Mouse (Mus musculus): Measurements from ENCODE around the gene Cacng4.

Gene Cacng4

DNA sequence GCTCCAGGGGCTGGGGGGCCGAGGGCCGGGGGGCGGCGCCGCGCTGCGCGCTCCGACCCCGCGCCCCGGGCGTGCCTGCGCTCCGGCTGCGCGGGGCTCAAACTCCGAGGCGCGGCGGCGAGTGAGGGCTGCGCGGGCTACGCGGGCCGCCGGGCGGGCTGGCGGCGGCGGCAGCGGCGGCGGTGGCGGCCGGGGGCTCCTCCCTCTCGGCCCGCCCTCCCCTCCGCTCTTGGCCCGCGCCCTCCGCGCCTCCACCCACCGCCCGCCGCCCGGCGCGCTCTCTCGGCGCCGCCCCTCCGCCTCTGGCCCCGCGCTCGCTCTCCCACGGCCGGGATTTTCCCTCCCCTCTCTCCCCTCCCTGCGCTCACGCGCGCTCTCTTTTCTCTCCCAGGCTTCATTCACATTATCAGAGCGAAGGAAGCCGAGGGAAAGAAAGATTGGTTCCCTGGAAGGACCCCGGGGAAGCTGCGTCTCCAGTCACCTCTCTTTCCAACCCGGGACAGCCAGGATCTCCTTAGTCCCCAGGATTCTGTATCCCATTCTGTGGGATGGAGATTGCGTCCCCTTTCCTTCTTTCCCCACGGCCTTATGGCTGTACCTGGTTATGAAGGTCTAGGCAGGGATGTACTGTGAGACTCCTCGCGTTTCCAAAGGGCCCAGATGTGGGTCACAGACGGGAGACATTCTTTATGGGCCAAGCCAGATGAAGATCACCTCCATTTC, at the start of gene Cacng4:
TSS of gene Cacng4 (minus strand) at position 11 of the 723 bp plus-strand sequence.
- no peak for DNase-seq (ENCODE audit: low read depth)

DNA sequence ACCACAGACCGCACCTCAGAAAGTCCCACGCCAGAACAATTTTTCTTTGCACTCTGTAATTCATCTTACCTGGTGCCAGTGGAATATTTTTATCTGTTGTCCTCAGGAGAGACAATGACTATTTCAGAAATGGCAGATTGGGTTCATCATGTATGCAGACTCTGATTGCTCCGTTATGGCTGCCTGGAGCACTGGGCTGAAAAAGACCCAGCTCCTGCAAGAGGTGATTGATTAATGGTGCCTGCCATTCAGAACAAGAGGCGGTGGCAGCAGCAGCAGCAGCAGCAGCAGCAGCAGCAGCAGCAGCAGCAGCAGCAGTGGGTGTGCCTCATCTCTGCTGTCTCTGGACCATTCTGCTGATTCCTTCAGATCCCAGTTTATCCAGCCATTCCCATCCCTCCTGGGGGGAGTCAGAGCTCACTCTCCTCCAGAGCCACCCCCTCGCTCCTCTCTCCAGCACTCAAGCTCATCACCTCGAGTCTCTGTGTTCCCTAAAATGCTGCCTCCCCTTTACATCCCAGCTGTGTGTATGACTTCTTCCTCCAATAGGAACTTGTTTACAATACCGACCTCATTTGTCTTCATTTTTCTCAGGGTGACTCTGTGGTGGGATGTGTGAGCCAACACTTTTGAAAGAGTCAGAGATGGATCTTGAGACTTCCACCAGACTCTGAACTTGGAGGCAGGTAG, 39.1 kb upstream of the Cacng4 start:
- DNase-seq (ENCODE audit: low read depth): no peak

DNA sequence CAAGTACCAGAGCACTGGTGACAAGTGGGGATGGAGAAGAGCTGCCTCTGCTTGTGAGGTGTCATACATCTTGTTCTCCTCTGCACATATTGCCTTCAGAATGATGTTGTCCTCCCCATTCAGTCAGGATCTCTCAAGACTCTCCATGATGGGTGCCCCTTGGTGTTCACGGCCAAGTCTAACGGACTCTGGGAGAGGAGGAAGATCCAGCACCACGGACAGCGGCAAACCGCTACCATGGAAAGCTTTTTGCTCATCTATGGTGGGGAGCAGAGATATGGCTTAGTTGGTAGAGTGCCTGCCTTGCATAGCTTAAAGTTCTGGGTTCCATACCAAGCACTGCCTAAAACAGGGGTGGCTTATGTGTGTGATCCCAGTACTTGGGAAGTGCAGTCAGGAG, 22.8 kb upstream of the Cacng4 start:
- DNase-seq (ENCODE audit: low read depth): no peak

DNA sequence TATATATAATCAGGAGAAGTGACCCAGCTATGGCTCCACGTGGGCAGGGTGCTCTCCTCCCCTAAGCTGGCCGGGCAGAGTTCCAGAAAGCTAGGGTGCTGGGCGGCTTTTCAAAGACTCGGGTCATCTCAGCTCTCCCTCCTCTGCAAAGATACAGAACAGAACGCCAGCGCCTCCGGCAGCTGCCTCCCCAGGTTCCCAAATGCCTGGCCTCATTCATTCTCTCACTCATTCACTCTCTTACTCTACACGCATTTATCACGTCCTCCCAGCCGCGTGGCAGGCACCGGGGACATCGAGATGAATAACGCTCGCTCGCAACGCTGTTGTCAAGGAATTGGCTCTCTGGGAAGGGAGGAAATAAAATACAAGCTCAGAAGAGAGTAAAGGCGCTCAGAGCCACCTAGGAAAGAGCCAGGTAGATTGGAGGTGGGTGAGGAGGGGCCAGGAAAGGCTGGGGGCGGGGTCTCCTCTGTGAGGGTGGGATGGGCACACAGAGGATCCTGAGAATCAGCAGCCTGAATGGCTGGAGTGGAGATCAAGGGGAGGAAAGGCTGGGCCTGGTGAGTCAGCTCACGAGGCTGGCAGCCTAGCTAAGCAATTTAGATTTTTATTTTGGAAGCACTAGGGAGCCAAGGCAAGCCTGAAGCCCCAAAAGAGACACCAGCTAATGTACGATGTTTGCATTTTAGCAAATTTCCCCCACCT, 18.7 kb upstream of the Cacng4 start:
- DNase-seq (ENCODE audit: low read depth): no peak

DNA sequence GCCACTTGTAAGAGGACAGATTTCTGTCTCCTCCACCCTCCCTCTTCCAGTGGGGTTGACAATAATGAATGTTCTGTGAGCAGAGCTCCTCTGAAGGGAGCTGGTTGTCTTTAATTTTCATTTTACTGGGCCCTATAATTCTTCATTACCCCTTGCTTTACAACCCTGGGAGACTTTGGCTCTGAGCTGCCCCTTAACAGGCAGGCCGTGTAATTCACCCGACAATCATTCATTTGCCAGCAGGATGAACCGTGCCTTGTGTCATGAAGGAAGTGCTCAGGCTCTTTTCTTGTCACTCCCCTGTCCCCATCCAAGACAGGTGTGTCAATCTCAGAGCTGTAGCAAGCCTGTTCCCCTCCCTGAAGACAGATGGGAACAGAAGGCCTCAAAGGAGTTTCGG, 18.1 kb upstream of the Cacng4 start:
- no peak for DNase-seq (ENCODE audit: low read depth)

DNA sequence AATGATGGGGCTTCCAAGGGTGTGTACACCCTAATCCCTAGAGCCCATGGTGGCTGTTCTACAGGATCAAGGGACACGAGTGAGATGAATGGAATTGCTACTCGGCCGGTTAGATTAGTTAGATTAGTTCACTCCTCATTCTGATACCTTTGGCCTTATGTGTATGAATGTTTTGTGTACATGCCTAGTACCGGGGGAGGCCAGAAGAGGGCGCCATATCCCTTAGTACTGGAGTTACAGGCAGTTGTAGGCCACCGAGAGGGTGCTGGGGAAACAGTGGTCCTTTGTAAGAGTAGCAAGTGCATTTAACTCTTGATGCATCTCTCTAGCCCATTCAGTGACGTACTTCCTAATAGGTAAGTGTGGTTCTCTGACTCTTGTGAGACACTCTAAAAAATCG, 14.2 kb upstream of the Cacng4 start:
- DNase-seq (ENCODE audit: low read depth): peak; percentile 37

DNA sequence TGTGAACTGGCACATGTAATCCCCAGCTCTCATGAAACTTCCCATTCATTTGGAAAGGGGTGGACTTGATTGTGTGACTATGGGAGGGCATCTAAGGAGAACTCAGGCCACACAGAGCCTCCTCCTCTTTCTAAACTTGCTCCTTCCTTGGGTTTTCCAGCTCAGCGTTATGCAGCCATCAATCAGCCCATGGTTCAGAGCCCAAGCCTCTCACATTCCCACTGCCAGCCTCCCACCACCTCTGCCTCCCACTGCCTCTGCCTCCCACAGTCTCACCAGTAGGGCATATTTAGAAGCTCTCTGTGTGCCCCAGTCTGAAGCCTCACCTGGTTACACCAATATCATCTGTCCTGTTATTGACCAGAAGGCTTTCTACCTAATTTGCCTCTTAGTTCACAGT, 11.7 kb upstream of the Cacng4 start:
- DNase-seq (ENCODE audit: low read depth): no peak

DNA sequence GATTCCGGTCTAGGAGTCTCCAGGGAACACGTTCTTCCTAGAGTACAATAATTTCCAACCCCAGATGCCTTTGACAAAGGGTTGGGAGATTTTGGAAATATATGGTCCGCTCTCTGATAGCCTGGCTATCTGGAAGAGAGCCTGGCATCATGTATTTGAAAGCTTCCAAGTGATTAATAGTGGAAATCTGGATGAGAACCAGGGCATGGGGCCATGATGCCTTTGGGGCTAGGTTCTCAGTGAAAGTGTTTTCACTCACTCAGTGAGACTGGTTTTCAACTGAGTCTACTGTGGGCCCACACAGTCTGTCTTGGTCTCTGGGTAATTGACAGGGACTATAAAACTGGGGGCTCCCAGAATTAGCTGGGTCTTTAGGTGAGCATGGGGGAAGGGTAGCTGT, 7.6 kb upstream of the Cacng4 start:
- no peak for DNase-seq (ENCODE audit: low read depth)

DNA sequence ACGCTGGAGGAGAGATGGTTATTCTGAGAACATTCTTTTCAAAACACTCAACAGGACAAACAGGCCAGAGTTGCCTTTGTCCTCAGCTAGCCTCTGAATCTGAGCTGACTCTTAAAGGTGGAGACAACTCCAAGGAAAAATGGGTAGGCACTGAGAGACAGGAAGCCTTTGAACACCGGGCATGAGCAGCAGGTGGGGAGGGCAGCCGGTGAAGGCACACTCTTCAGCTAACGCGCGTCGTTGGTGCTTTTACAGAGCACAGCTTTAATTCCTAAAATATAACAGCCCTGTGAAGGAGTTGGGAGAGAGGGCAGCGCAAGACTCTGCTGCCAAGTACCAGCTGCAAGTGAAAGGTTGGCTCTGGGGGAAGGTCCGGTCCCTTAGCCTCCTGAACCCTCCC, 5.0 kb upstream of the Cacng4 start:
- DNase-seq (ENCODE audit: low read depth): no peak

DNA sequence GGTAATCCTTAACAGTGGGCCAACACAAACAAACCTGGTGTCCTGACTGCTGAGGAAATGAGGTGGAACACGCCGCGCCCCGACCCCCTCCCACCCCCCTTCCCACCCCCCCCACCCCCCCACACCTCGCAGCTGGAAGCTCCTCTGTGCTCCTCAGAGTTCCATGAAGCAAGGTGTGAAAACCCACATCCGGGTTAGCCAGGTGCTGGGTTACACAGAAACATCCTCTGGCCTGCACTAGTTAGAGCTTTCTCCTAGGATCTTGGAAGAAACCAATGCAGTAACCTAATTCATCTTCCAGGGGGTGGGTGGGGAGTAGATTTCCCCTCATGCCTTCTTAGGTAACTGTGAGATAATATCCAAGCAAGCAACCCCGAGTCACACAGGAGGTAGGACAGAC, 2.0 kb upstream of the Cacng4 start:
- DNase-seq (ENCODE audit: low read depth): no peak

DNA sequence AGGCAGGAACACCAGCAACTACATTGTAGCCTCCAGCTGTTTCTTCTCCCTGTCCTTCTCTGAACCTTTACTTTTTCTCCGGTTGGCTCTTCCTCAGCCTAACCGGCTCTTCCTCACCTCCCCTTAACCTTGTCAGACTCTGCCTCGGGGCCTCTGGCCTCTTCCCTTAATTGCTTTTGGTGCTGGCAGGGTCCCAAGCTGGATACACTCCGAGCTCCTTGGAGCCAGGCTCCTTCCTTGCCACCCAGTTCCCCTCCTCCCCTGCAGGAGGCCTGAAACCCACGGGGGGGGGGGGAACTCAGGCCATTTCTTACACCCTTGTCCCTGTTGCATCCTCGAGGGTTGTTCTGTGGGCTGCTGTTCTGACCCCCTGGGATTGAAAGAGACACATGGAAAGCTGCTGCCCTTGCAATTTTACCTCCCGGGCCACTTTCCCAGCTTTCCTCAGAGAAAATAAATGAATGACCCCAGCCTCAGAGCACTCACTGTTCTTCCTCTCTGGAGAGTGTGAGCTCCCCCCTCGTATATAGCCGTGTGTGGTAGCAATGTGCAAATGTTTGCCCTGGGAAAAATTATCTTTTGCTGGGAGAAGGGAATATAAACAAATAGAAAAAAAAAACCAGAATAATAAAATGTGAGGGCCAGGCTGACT, 1.2 kb upstream of the Cacng4 start:
- no peak for DNase-seq (ENCODE audit: low read depth)

DNA sequence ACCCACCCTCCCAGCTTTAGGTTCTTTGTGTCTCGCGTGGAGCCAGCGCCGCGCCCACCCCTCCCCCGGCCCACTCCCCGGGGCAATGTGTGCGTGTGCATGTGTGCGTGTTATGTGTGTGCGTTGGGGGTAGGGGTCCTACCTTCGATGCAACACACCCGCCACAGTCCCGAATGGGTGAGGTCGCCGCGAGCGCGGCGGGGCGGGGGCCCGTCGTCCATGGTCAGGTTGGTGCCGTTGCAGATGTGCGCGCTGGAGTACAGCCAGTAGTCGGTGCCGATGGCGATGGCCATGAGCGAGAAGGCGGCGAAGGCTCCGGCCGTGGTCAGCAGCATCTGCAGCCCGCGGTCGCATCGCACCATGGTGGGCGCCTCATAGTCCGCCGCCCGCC, 259 bp downstream of the Cacng4 start:
- no peak for DNase-seq (ENCODE audit: low read depth)

DNA sequence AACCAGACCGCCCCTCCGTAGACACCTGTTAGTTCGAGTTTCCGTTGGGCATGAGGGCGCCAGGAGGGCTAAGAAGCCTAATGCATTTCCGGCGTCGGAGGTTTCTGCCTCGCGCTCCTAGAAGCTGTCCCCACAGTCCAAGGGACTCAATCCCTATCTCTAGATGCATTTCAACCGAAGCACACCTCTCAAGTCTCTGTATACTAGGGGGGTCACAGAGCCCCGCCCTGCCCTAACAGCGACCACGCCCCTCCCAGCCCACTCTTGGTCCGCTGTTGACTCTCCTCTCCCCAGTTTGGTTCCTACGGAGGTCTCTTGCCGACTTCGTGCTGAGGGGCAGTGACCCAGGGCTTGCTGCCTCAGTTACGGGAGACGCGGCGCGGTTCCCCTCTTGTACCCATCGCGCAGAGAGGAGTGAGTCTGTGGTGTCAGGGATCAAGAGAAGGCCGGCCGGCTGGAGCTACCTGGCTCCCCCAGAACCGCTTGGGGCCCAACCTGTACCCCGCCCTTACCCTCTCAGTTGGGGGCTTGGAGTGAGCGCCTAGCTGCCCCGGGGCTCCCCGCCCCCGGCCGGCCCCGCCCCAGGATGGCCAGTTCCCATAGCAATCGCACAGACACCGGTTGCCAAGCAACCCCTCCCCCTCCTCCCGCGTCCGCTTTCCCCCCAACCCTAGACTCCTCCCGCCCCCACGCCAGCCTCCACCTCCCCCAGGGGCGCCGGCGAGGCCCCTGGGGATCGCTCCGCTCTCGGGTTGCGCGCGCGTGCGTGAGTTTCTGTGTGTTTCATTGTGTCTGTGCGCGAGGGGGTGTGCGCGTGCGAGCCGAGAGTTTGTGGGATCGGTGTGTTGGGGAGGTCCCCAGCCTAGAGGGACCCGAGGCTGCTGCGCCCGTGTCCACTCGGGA, 906 bp downstream of the Cacng4 start:
- DNase-seq (ENCODE audit: low read depth): peak; percentile 17

DNA sequence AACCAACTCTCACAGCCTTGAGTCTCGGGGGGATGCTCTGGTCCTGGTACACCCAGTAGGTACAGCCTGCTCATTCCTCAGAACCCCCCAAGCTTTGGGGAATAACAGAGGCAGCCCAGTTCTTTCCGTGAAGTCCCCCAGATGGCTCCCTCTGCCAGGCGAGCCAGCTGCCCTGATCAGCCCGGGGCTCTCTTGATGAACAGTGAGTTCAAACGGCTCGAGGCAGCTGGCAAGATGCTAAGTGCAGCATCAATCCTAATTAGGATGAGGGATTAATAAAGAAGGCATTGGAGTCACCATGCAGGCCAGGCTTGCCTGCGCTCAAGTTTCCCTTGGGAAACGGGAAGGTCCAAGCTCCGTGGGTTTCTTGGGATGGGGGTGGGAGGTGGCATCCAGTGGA, 2.2 kb downstream of the Cacng4 start:
- DNase-seq (ENCODE audit: low read depth): no peak

DNA sequence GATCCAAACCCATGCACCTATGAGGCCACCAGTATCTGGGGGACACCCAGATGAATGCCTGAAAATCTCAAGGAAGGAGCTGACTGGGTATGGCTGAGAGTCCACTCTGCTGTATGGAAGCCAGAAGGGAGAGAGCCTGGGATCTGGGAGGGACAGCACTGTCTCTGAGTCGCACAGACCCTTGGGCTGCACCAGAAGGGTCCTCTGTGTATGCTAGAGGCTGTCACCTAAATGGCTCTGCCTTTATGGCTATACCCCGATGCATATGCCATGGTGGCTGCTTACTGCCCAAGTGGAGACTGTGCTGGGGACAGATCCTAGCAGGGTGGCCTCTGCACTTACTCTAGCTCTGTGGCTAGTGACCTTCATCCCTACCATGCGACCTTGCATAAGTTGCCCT, 8.6 kb downstream of the Cacng4 start:
- no peak for DNase-seq (ENCODE audit: low read depth)

DNA sequence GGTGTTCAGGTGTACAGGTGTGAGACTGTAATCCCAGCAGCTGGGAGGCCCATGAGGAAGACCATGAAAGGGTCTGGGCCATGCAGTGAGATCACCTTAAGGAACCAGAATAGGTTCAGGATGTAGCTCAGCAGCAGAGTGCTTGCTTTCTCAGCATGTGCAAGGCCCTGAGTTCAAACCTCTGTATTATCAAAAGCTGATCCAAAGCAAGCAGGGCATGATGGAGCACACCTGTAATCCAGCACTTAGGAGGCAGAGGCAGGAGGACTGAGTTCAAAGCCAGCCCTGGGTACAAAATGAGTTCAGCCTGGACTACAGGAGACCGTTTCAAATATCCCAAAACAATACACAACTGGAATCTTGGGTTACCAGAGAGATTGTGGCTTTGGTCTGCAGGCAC, 9.1 kb downstream of the Cacng4 start:
- DNase-seq (ENCODE audit: low read depth): no peak

DNA sequence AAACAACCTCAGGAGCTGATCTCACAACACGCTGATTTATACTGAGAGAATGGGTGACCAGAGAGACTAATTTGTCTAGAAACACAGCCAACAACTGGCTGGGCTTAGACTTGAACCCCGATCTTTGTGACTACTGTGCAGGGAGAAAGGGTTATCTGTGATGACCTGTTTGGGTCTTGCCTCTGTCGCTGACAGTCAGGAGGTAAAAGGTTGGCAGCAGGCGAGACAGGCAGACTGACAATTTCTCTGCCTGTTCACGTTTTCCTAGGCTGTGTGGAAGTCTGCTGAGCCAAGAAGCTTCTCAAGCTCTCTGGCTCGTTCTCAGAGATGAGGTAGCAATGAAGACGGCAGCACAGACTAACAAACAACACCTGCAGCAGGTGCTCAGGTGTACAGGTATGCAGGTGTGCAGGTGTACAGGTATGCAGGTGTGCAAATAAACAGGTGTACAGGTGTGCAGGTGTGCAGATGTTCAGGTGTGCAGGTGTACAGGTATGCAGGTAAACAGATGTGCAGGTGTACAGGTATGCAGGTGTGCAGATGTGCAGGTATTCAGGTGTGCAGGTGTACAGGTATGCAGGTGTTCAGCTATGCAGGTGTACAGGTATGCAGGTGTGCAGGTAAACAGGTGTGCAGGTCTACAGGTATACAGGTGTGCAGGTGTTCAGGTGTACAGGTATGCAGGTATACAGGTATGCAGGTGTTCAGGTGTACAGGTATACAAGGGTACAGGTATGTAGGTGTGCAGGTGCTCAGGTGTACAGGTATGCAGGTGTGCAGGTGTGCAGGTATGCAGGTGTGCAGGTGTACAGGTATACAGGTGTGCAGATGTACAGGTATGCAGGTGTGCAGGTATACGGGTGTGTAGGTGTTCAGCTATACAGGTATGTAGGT, 10.2 kb downstream of the Cacng4 start:
- DNase-seq (ENCODE audit: low read depth): no peak

DNA sequence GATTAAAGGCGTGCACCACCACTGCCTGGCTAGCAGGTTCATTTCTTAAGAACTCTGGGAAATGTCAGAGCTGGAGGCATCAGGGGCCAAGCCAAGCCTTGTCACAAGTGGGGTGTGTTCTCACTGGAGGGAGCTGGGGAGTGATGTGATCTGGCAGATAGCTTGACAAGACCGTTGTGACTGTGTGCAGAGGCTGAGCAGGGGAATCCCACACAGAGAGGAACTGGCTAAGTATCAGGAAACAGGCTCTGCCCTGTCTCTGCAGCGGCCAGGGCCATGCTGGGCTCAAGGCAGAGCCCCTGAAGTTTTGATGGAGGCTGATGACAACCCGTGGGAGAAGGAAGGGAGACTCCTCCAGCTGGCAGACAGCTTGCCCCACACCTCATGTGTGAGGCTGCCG, 11.8 kb downstream of the Cacng4 start:
- no peak for DNase-seq (ENCODE audit: low read depth)

DNA sequence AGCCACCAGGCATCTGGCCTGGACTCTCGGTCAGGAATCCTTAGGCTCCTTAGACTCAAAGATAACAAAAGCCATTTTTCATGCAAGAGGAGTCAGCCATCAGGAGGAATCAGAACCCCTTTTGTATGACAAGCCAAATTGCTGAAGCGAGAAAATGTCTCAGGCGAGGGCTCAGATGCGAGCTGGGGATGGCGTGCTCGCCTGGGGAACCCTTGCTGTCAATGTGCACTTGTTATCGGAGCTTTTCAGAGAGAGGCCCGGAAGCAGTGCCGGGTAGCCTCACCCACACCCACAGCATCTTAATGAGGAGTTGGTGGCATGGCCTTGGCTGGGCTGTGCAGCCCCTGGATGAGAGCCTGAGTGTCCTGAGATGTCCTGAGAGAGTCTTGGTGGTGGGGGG, 15.5 kb downstream of the Cacng4 start:
- no peak for DNase-seq (ENCODE audit: low read depth)

DNA sequence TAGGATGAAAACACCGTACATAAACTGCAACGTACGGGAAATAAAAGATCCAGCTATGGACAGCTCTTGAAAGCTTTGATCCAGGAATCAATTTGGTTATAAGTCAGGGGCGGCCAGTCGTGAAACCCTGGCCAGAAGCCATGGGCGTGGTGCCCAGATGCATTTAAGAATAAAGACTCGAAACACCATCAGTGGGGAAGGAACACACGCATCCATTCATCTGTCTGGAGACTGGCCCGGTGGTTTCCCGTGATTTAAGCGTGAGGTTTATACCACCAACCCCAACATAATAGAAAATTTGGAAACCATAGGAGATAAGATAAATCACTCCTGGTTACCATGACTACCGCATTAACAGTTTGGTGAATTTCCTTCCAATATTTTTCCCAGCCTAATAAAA, 16.9 kb downstream of the Cacng4 start:
- DNase-seq (ENCODE audit: low read depth): no peak

DNA sequence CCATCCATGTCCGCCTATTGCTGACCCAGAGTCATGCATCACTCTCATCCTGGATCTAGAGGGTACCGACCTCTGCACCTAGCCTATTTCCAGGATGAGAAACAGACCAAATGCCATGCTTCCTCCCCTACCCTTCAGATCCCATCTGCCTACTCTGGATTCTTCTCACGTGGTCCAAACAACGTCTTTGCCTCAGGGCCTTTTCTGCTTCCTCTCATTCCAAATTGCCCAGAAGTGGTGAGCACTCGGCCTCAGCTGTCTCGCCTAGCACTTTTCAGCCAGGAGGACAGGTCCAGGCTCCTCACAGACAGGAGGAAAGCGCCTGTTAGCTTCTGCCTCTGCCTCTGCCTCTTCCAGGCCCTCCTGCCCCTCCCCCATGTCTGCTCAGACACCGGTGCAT, 21.0 kb downstream of the Cacng4 start:
- DNase-seq (ENCODE audit: low read depth): no peak
